Mouse (Mus musculus): ENCODE measurements around the gene Adcy9. TPM values are rescaled to one million over a fixed set of nuclear protein-coding genes. Genes with fewer than 3 reads are reported as not detected.

The Adcy9 gene
- total and polyA plus RNA-seq, 3 experiments: 3.0 to 4.3 TPM; not detected in 1

GRCm38 (mm10) chr16:4401109-4401508 is 19.2 kb downstream of the Adcy9 start:
- no peak for TF ChIP-seq NELFE (IDR thresholded peaks at IDR 0.05; ENCODE audit: low read depth, low read length)
- no peak for TF ChIP-seq MXI1 (IDR thresholded peaks at IDR 0.05; ENCODE audit: low read depth, low read length)
- TF ChIP-seq CHD2 (IDR thresholded peaks at IDR 0.05; ENCODE audit: low read length): no peak
- no peak for TF ChIP-seq TBP (IDR thresholded peaks at IDR 0.05; ENCODE audit: low read depth, low read length)
- no peak for TF ChIP-seq ZNF384 (IDR thresholded peaks at IDR 0.05; ENCODE audit: low read depth, low read length)
- TF ChIP-seq MYC (IDR thresholded peaks at IDR 0.05; ENCODE audit: low read depth, low read length): no peak
- no peak for TF ChIP-seq GATA1 (IDR thresholded peaks at IDR 0.05; ENCODE audit: low read depth, low read length)
- no peak for TF ChIP-seq POLR2AphosphoS5 (IDR thresholded peaks at IDR 0.05; ENCODE audit: borderline replicate concordance, low read depth, low read length)
- TF ChIP-seq TCF12 (IDR thresholded peaks at IDR 0.05; ENCODE audit: low read depth, low read length): no peak
- TF ChIP-seq CTCF (IDR thresholded peaks at IDR 0.05 in 2 of 3, conservative IDR thresholded peaks at IDR 0.05 in 1 of 3; ENCODE audit: control insufficient read depth in 1 of 3, insufficient read depth in 1 of 3, low read depth in 2 of 3, low read length in 3 of 3, poor library complexity in 1 of 3, severe bottlenecking in 1 of 3): no peak
- TF ChIP-seq ZMIZ1 (IDR thresholded peaks at IDR 0.05; ENCODE audit: low read depth, low read length): no peak
- Histone ChIP-seq H3K27me3 (ENCODE audit: control insufficient read depth in 1 of 2, insufficient read depth in 2 of 2, low read length in 2 of 2) (no peaks in the 10 kb centered on the region), H3K9me3 (replicated peaks; ENCODE audit: insufficient read depth, low read length) (no peaks in the 10 kb centered on the region), H3K36me3 (ENCODE audit: control insufficient read depth in 1 of 2, insufficient read depth in 2 of 2, low read length in 2 of 2) (peaks cover 0 to 19% of the 10 kb centered on the region in 2 experiments; a peak in 3 of 4 replicates), H3K9ac (ENCODE audit: control insufficient read depth, low read depth, low read length, poor library complexity, severe bottlenecking) (no peak overlapping the region), H3K27ac (ENCODE audit: control insufficient read depth, low read depth, low read length) (no peak overlapping the region), H3K79me2 (ENCODE audit: control insufficient read depth, insufficient read depth, low read length, poor library complexity) (peaks cover 2% of the 10 kb centered on the region; the same call in 1 of the 2 replicates), H3K4me3 (ENCODE audit: control insufficient read depth in 1 of 2, insufficient read depth in 1 of 2, low read depth in 2 of 2, low read length in 2 of 2) (no peak overlapping the region), H3K4me1 (ENCODE audit: control insufficient read depth in 1 of 2, insufficient read depth in 2 of 2, low read length in 2 of 2) (peaks cover 14 to 17% of the 10 kb centered on the region in 2 experiments)
- DNase-seq (ENCODE audit: low read depth, low spot score): no peak

GRCm38 (mm10) chr16:4399471-4400223 is 20.7 kb downstream of the Adcy9 start:
- Histone ChIP-seq H3K79me2 (ENCODE audit: control insufficient read depth, insufficient read depth, low read length, poor library complexity) (peaks cover 2% of the 10 kb centered on the region; the same call in 1 of the 2 replicates), H3K27ac (ENCODE audit: control insufficient read depth, low read depth, low read length) (no peak overlapping the region), H3K36me3 (ENCODE audit: control insufficient read depth in 1 of 2, insufficient read depth in 2 of 2, low read length in 2 of 2) (peaks cover 0 to 19% of the 10 kb centered on the region in 2 experiments; a peak in 3 of 4 replicates), H3K9me3 (replicated peaks; ENCODE audit: insufficient read depth, low read length) (no peaks in the 10 kb centered on the region), H3K9ac (ENCODE audit: control insufficient read depth, low read depth, low read length, poor library complexity, severe bottlenecking) (no peak overlapping the region), H3K4me3 (ENCODE audit: control insufficient read depth in 1 of 2, insufficient read depth in 1 of 2, low read depth in 2 of 2, low read length in 2 of 2) (no peak overlapping the region), H3K27me3 (ENCODE audit: control insufficient read depth in 1 of 2, insufficient read depth in 2 of 2, low read length in 2 of 2) (no peaks in the 10 kb centered on the region), H3K4me1 (ENCODE audit: control insufficient read depth in 1 of 2, insufficient read depth in 2 of 2, low read length in 2 of 2) (peaks cover 14 to 17% of the 10 kb centered on the region in 2 experiments)
- TF ChIP-seq POLR2AphosphoS2 (IDR thresholded peaks at IDR 0.05; ENCODE audit: low read length) (no peak), ZKSCAN1 (IDR thresholded peaks at IDR 0.05; ENCODE audit: low read depth, low read length) (no peak)
- no peak for DNase-seq (ENCODE audit: low read depth, low spot score)

GRCm38 (mm10) chr16:4398782-4399181 is 21.5 kb downstream of the Adcy9 start:
- H3K79me2 ChIP-seq (ENCODE audit: control insufficient read depth, insufficient read depth, low read length, poor library complexity): peaks cover 2% of the 10 kb centered on the region; the same call in 1 of the 2 replicates
- H3K36me3 ChIP-seq (ENCODE audit: control insufficient read depth in 1 of 2, insufficient read depth in 2 of 2, low read length in 2 of 2): peaks cover 0 to 19% of the 10 kb centered on the region in 2 experiments; a peak in 3 of 4 replicates
- peaks cover 14 to 17% of the 10 kb centered on the region in 2 experiments for H3K4me1 ChIP-seq (ENCODE audit: control insufficient read depth in 1 of 2, insufficient read depth in 2 of 2, low read length in 2 of 2)
- H3K4me3 ChIP-seq (ENCODE audit: control insufficient read depth in 1 of 2, insufficient read depth in 1 of 2, low read depth in 2 of 2, low read length in 2 of 2): no peak overlapping the region
- H3K9me3 ChIP-seq (replicated peaks; ENCODE audit: insufficient read depth, low read length): no peaks in the 10 kb centered on the region
- H3K27me3 ChIP-seq (ENCODE audit: control insufficient read depth in 1 of 2, insufficient read depth in 2 of 2, low read length in 2 of 2): no peaks in the 10 kb centered on the region
- H3K27ac ChIP-seq (ENCODE audit: control insufficient read depth, low read depth, low read length): no peak overlapping the region
- DNase-seq (ENCODE audit: low read depth, low spot score): no peak
- TF ChIP-seq RAD21 (IDR thresholded peaks at IDR 0.05; ENCODE audit: low read depth, low read length) (no peak), KAT2A (conservative IDR thresholded peaks at IDR 0.05; ENCODE audit: low read depth, low read length) (no peak), TAL1 (IDR thresholded peaks at IDR 0.05; ENCODE audit: low read length) (no peak), GABPA (IDR thresholded peaks at IDR 0.05; ENCODE audit: low read depth, low read length) (no peak), MXI1 (IDR thresholded peaks at IDR 0.05; ENCODE audit: low read depth, low read length) (no peak), ETS1 (IDR thresholded peaks at IDR 0.05; ENCODE audit: low read depth, low read length) (no peak), CHD2 (IDR thresholded peaks at IDR 0.05; ENCODE audit: low read length) (no peak), GATA1 (IDR thresholded peaks at IDR 0.05; ENCODE audit: low read depth, low read length) (peak; percentile 42; the same call in 1 of the 2 replicates), ELF1 (IDR thresholded peaks at IDR 0.05; ENCODE audit: low read depth, low read length) (no peak), MAX (IDR thresholded peaks at IDR 0.05; ENCODE audit: low read length) (0 out of 2 replicates have a peak, but pooled peaks have one; percentile 24), MEF2A (IDR thresholded peaks at IDR 0.05; ENCODE audit: extremely low read depth, insufficient replicate concordance, low read depth, low read length, poor library complexity, severe bottlenecking) (no peak), HCFC1 (IDR thresholded peaks at IDR 0.05; ENCODE audit: low read depth, low read length) (no peak), NRF1 (IDR thresholded peaks at IDR 0.05; ENCODE audit: insufficient read depth, low read depth, low read length, poor library complexity, severe bottlenecking) (no peak)
- no peak overlapping the region for H3K9ac ChIP-seq (ENCODE audit: control insufficient read depth, low read depth, low read length, poor library complexity, severe bottlenecking)

Data from MEL (cell line).